Mouse (Mus musculus): ENCODE results near the gene Ak1.
A peak's percentile ranks its signal among the peaks of the same experiment; 100 is the strongest.

Ak1 gene

DNA sequence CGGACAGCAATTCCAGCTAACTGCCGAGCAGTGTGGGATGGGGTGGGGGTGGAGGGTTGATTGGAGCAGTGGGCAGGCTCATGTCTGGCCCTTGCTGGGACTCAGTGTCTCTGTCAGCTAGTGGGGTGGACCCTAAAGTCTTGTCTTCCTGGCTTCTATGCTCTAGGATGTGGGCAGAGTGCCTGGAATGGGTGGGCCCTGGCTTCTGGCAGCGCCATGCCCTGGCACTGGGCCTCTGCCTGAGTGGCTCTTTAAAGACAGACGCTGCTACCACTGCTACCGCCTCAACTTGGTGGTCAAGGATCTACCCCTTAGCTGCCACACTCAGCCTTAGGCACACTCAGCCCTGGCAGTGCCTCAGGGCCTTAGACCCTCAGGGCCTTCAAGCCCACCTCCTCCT lies 7.2 kb downstream of the Ak1 start:
- DNase-seq, result peak; percentile 65

- peak; percentile 68 for DNase-seq
Observed at GRCm38 (mm10) chr2:32629276-32629976, 7.9 kb downstream of the Ak1 start.

DNA sequence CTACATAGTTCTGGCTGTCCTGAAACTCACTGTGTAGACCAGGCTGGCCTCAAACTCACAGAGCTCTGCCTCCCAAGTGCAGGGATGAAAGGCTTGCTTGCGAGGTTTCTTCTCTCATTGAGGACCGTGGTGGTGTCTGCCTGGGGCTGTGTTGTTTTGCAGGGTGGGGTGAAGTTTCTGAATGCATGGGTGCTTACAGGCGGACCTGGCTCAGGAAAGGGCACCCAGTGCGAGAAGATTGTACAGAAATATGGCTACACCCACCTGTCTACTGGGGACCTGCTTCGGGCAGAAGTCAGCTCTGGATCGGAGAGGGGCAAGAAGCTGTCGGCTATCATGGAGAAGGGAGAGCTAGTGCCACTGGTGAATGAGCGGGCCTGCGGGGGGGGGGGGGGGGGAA lies 8.5 kb downstream of the Ak1 start:
- no peak for DNase-seq

DNA sequence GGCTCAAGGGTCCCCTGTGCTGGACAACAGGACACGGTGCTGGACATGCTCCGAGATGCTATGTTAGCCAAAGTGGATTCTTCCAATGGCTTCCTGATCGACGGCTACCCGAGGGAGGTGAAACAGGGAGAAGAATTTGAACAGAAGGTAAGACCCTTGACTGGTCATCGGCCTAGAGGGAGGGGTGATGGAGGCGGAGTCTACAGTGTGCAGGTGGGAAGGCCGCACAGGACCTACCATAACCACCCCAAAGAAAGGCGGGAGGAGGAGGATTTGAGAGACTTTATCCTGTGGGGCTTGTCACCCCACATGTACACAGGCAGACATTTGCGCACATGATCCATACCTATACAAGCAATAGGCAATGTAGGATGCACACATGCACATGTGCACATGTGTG lies 9.5 kb downstream of the Ak1 start:
- DNase-seq, result no peak

GRCm38 (mm10) chr2:32631737-32632394 lies 10.3 kb downstream of the Ak1 start:
- DNase-seq, result peak; percentile 84

DNA sequence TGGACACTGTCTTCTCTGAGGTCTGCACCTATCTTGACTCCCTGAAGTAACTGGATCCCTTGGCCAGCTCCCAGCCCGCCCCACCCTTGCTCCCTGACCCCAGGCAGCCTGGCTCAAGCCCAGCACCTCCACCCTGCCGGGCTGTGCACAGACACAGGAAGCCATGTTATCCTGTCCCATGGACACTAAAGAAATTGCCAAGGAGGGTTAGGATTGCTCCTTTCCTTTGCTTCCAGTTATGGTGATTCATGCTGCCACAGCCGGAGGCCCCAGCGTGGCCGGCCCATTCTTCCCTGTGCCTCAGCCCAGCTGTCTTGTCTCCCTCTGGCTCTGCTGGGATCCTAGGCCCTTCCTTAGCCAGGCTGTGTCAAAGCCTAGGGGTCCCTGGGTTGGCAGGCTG lies 12.1 kb downstream of the Ak1 start:
- DNase-seq, result peak; percentile 66

DNA sequence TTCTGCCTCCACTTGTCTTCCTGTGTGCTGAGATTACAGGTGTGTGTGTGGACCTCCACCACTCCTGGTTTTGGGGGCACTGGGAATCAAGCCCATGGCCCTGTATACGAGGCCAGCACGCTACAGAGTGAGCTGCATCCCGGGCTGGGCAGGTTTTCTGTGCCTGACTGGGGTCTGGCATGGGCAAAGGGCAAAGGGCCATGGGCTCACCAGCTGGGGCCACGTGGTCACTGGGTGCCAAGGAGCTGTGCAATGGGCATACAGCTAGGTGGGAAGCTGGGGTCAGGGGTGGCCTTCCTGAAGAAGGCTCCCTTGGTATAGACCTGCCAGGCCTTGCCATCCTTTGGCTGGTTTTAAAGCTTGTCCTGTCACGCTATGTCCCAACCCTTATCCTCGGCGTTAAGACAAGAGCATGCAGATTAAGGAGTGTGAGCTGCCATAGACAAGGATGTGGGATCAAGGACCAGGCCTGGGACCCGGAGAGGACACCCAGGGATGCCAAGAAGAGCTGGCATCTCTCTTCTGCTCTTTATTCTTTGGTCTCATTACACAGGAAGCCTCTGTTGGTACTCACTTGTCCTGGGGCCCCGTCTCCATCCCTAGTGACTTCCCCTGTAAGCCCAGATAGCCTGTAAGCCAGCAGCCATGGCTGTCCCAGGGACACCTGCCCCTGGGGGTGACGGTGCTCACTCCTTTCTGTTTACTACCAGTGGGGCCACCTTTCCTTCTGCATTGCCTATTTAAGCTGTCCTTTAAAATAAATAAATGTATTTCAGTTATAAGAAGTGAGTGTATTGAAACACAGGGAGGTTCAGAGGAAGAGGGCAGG lies 12.9 kb downstream of the Ak1 start:
- DNase-seq, result no peak

DNA sequence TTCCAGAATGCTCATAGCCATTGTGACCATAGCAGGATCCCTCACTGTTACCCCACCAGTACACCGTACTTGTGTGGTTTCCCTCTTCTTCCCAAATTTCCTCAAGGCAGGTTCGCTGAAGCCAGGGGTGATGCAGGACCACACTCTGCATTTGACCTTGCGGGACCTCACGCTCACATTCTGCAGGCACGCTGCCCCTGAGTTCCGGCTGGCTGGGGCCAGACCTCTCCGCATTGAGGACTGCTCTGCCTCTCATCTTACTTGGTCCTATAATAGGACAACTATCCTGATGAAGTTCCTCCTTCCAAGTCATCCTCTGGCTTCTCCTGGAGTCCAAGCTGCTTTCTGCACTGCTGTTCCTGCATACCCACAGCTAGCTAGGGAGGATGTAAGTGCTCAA lies 15.1 kb downstream of the Ak1 start:
- no peak for DNase-seq

DNA sequence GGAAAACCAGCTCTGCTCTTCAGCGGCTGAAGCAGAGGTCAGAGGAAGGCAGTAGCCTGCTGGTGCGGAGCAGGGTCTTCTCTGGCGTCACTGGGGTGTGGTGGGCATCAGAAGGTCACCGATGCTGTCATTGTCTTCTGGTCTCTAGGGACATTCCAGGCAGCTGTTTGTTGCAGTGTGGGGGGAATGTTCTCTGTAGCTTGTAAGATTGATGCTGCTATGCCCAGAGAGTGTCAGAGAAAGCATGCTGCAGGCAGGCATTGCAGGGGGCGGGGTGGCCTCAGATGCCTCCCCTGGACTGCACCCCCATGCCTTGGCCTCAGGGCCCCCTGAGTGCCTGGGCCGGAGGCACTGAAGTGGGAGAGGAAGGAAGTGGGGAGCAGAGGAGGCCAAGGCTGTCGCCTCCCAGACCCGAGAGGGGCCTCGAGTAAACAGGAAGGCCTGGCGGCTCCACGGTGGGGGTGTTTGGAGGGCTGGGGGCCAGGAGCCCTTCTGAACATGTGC lies 16.3 kb downstream of the Ak1 start:
- peak; percentile 81 for DNase-seq

DNA sequence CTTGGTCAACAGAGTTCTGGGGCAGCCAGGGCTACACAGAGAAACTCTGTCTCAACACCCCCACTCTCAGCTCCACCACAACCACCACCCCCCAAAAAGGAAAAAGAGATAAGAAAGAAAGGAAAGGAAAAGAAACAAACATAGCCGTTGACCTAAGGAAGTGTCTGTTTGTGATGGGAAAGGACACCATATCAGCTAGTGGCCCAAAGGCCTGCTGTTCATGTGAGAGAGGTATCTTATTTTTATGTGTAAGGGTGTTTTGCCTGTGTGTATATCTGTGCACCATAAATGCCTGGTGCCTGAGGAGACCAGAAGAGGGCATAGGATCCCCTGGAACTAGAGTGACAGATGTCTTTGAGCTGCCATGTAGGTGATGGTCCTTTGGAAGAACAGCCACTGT lies 18.1 kb downstream of the Ak1 start:
- no peak for DNase-seq

GRCm38 (mm10) chr2:32640550-32641051 lies 19.0 kb downstream of the Ak1 start:
- DNase-seq, result no peak

GRCm38 (mm10) chr2:32641810-32642209 lies 20.3 kb downstream of the Ak1 start:
- DNase-seq, result no peak

GRCm38 (mm10) chr2:32642813-32643212 lies 21.3 kb downstream of the Ak1 start:
- DNase-seq, result peak; percentile 55

- DNase-seq, result no peak
Observed at GRCm38 (mm10) chr2:32644083-32644482, 22.5 kb downstream of the Ak1 start.

- no peak for DNase-seq
Observed at GRCm38 (mm10) chr2:32644799-32645475, 23.4 kb downstream of the Ak1 start.

GRCm38 (mm10) chr2:32645647-32646046 lies 24.1 kb downstream of the Ak1 start:
- DNase-seq, result no peak

- peak; percentile 79 for DNase-seq
Observed at GRCm38 (mm10) chr2:32646379-32647056, 25.0 kb downstream of the Ak1 start, which contains the start of gene Eng. Gene Eng, plus strand, starts transcription at chr2:32646595.

GRCm38 (mm10) chr2:32647366-32647765 lies 25.8 kb downstream of the Ak1 start:
- no peak for DNase-seq

DNA sequence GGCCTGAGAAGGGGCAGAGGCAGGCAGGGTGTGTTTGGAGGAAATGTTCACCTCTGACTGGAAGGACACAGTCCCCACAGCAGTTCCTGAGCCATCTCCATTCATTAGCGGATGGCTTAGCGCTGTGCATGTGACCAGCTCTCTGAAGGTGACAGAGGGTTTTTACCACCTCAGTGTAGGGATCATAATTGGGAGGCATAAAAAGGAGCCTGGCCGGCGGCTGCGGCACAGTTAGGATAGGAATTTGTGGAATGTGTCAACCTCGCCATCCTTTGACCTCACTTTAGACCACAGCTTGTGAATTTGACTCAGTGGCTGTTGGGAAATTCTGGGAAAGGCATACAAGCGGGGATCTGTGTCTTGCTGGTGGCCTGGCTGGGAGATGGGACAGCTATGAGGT lies 32.2 kb downstream of the Ak1 start:
- DNase-seq, result no peak

DNA sequence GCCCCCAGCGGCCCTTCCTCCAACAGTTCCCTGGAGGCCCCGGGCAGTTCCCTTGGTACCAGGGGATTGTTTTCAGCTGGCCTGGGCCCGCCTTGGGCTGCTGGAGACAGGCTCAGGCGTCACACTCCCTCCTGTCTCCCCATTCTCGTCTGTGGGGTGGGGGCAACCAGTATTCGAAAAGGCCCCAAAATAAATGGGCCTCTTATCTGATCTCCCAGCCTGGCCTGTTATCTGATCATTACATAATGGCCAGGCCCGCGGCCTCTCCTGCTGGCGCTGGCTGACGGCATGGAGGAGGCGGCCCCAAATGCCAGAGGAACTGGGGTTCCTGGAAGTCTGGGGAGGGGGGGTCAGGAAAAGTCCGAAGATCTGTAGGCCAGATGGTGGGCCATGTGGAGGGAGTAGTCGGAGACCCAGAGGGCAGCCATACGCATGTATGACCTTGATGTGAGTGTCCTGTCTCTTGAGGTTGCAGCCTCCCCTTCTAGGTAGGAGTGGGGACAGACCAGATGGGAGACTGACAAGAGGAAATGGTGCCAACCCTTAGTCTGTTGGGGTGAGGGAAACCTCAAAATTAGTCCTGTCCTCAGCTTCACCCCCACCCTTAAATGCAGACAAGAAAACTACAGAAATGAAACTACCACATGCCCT lies 33.3 kb downstream of the Ak1 start:
- peak; percentile 59 for DNase-seq

GRCm38 (mm10) chr2:32655394-32655744 lies 33.8 kb downstream of the Ak1 start:
- DNase-seq, result no peak

- DNase-seq, result peak; percentile 89
Observed at GRCm38 (mm10) chr2:32655826-32656225, 34.3 kb downstream of the Ak1 start.
